Mouse (Mus musculus) MEL (cell line): ENCODE results near the gene Bfsp2. TPM values are rescaled to one million over a fixed set of nuclear protein-coding genes. Genes with fewer than 3 reads are reported as not detected.

Experiments
- DNase-seq: peaks from one replicate; pipeline ENCODE4 v3.0.0; 2011; ENCODE audit warnings: low read depth, low spot score
- H3K27ac ChIP-seq: 2 replicates; pipeline ENCODE4 v1.5.1; 2012; ENCODE audit warnings: low read depth, mild to moderate bottlenecking, control low read depth, low read length, moderate library complexity; ENCODE audit not compliant: control insufficient read depth
- H3K27me3 ChIP-seq, 2 experiments: fragments of 150-350 bp in 1 of 2; sonication (generic) in 1 of 2; 2 replicates each; pipeline ENCODE4 v1.6.1; 2012; ENCODE audit warnings: low read length in 2 of 2, mild to moderate bottlenecking in 2 of 2, improper control_type of control experiment in 1 of 2, moderate library complexity in 1 of 2; ENCODE audit not compliant: insufficient read depth in 2 of 2, control insufficient read depth in 1 of 2
- H3K36me3 ChIP-seq, 2 experiments: 2 replicates each; pipeline ENCODE4 v1.6.1; 2012 to 2014; ENCODE audit warnings: low read length in 2 of 2, improper control_type of control experiment in 1 of 2, inconsistent platforms in 1 of 2, mild to moderate bottlenecking in 1 of 2; ENCODE audit not compliant: insufficient read depth in 2 of 2, control insufficient read depth in 1 of 2
- H3K4me1 ChIP-seq, 2 experiments: fragments of 150-350 bp in 1 of 2; sonication (generic) in 1 of 2; 2 replicates each; pipeline ENCODE4 v1.6.1; 2012; ENCODE audit warnings: low read length in 2 of 2, improper control_type of control experiment in 1 of 2, mild to moderate bottlenecking in 1 of 2; ENCODE audit not compliant: insufficient read depth in 2 of 2, control insufficient read depth in 1 of 2
- H3K4me3 ChIP-seq, 2 experiments: fragments of 150-350 bp in 1 of 2; sonication (generic) in 1 of 2; 2 replicates each; pipeline ENCODE4 v1.5.1; 2012; ENCODE audit warnings: low read depth in 2 of 2, low read length in 2 of 2, mild to moderate bottlenecking in 2 of 2, moderate library complexity in 2 of 2, control low read depth in 1 of 2, improper control_type of control experiment in 1 of 2; ENCODE audit not compliant: control insufficient read depth in 1 of 2, insufficient read depth in 1 of 2
- H3K79me2 ChIP-seq: 2 replicates; pipeline ENCODE4 v1.6.1; 2012; ENCODE audit warnings: mild to moderate bottlenecking, low read length, moderate library complexity; ENCODE audit not compliant: control insufficient read depth, poor library complexity, insufficient read depth
- H3K9ac ChIP-seq: 2 replicates; pipeline ENCODE4 v1.6.1; 2012; ENCODE audit warnings: low read depth, mild to moderate bottlenecking, control low read depth, low read length, moderate library complexity; ENCODE audit not compliant: control insufficient read depth, poor library complexity, severe bottlenecking
- H3K9me3 ChIP-seq: fragments of 150-350 bp; sonication (generic); replicated peaks from 2 replicates; pipeline ENCODE4 v1.6.1; 2012; ENCODE audit warnings: mild to moderate bottlenecking, low read length, improper control_type of control experiment, moderate library complexity; ENCODE audit not compliant: insufficient read depth
- CHD1 ChIP-seq: IDR thresholded peaks from 2 replicates; pipeline ENCODE4 v1.6.1; 2012; ENCODE audit warnings: low read depth, mild to moderate bottlenecking, inconsistent platforms, low read length, improper control_type of control experiment
- E2F4 ChIP-seq: IDR thresholded peaks from 2 replicates; pipeline ENCODE4 v1.6.1; 2011; ENCODE audit warnings: low read depth, low read length, improper control_type of control experiment, borderline replicate concordance
- ELF1 ChIP-seq: IDR thresholded peaks from 2 replicates; pipeline ENCODE4 v1.6.1; 2014; ENCODE audit warnings: low read depth, mild to moderate bottlenecking, inconsistent platforms, low read length, improper control_type of control experiment, moderate library complexity
- EP300 ChIP-seq, 2 experiments: IDR thresholded peaks; 2 replicates each; pipeline ENCODE4 v1.6.1; 2011; ENCODE audit warnings: improper control_type of control experiment in 2 of 2, low read length in 2 of 2, low read depth in 1 of 2, mild to moderate bottlenecking in 1 of 2
- ETS1 ChIP-seq: IDR thresholded peaks from 2 replicates; pipeline ENCODE4 v1.6.1; 2012; ENCODE audit warnings: low read depth, mild to moderate bottlenecking, inconsistent platforms, low read length, improper control_type of control experiment, moderate library complexity
- GABPA ChIP-seq: IDR thresholded peaks from 2 replicates; pipeline ENCODE4 v1.6.1; 2012; ENCODE audit warnings: low read depth, mild to moderate bottlenecking, inconsistent platforms, low read length, improper control_type of control experiment, moderate library complexity
- HCFC1 ChIP-seq: IDR thresholded peaks from 2 replicates; pipeline ENCODE4 v1.6.1; 2012; ENCODE audit warnings: low read depth, mild to moderate bottlenecking, inconsistent platforms, low read length, improper control_type of control experiment, moderate library complexity
- JUND ChIP-seq: IDR thresholded peaks from 2 replicates; pipeline ENCODE4 v1.6.1; 2011; ENCODE audit warnings: low read depth, mild to moderate bottlenecking, improper control_type of control experiment, low read length
- KAT2A ChIP-seq: conservative IDR thresholded peaks from 2 replicates; pipeline ENCODE4 v1.6.1; 2012; ENCODE audit warnings: low read depth, low read length, improper control_type of control experiment, inconsistent platforms
- MAFK ChIP-seq: IDR thresholded peaks from 2 replicates; pipeline ENCODE4 v1.6.1; 2011; ENCODE audit warnings: low read depth, mild to moderate bottlenecking, low read length, improper control_type of control experiment, borderline replicate concordance
- MAX ChIP-seq: IDR thresholded peaks from 2 replicates; pipeline ENCODE4 v1.6.1; 2011; ENCODE audit warnings: low read length, improper control_type of control experiment
- MAZ ChIP-seq: IDR thresholded peaks from 2 replicates; pipeline ENCODE4 v1.6.1; 2012; ENCODE audit warnings: low read depth, mild to moderate bottlenecking, inconsistent platforms, low read length, improper control_type of control experiment
- MEF2A ChIP-seq: IDR thresholded peaks from 2 replicates; pipeline ENCODE4 v1.6.1; 2014; ENCODE audit warnings: low read depth, mild to moderate bottlenecking, inconsistent platforms, low read length, improper control_type of control experiment; ENCODE audit not compliant: poor library complexity, insufficient replicate concordance, severe bottlenecking; ENCODE audit errors: extremely low read depth
- MXI1 ChIP-seq: IDR thresholded peaks from 2 replicates; pipeline ENCODE4 v1.6.1; 2011; ENCODE audit warnings: mild to moderate bottlenecking, low read depth, low read length, improper control_type of control experiment
- MYB ChIP-seq: IDR thresholded peaks from 2 replicates; pipeline ENCODE4 v1.6.1; 2011; ENCODE audit warnings: mild to moderate bottlenecking, low read depth, low read length, improper control_type of control experiment
- MYC ChIP-seq: IDR thresholded peaks from 2 replicates; pipeline ENCODE4 v1.6.1; 2011; ENCODE audit warnings: low read depth, mild to moderate bottlenecking, low read length, improper control_type of control experiment, moderate library complexity
- NELFE ChIP-seq: IDR thresholded peaks from 2 replicates; pipeline ENCODE4 v1.6.1; 2011; ENCODE audit warnings: low read depth, low read length, improper control_type of control experiment
- POLR2A ChIP-seq, 2 experiments: IDR thresholded peaks; 2 replicates each; pipeline ENCODE4 v1.6.1; 2011 to 2012; ENCODE audit warnings: low read length in 2 of 2, mild to moderate bottlenecking in 2 of 2, control low read depth in 1 of 2, improper control_type of control experiment in 1 of 2, low read depth in 1 of 2, moderate library complexity in 1 of 2; ENCODE audit not compliant: control insufficient read depth in 1 of 2, insufficient read depth in 1 of 2, poor library complexity in 1 of 2
- POLR2AphosphoS2 ChIP-seq: IDR thresholded peaks from 2 replicates; pipeline ENCODE4 v1.6.1; 2011; ENCODE audit warnings: low read length, improper control_type of control experiment
- RCOR1 ChIP-seq: IDR thresholded peaks from 2 replicates; pipeline ENCODE4 v1.6.1; 2012; ENCODE audit warnings: low read depth, mild to moderate bottlenecking, inconsistent platforms, low read length, improper control_type of control experiment
- TAL1 ChIP-seq: IDR thresholded peaks from 2 replicates; pipeline ENCODE4 v1.6.1; 2012; ENCODE audit warnings: mild to moderate bottlenecking, inconsistent platforms, low read length, moderate library complexity, mixed read lengths
- TBP ChIP-seq: IDR thresholded peaks from 2 replicates; pipeline ENCODE4 v1.8.0; 2011; ENCODE audit warnings: low read depth, low read length, improper control_type of control experiment
- UBTF ChIP-seq: IDR thresholded peaks from 2 replicates; pipeline ENCODE4 v1.6.1; 2012; ENCODE audit warnings: low read depth, mild to moderate bottlenecking, inconsistent platforms, low read length, improper control_type of control experiment, moderate library complexity, borderline replicate concordance; ENCODE audit not compliant: insufficient read depth
- USF1 ChIP-seq: IDR thresholded peaks from 2 replicates; pipeline ENCODE4 v1.6.1; 2014; ENCODE audit warnings: low read depth, mild to moderate bottlenecking, inconsistent platforms, low read length, improper control_type of control experiment, moderate library complexity
- ZMIZ1 ChIP-seq: IDR thresholded peaks from 2 replicates; pipeline ENCODE4 v1.6.1; 2012; ENCODE audit warnings: low read depth, mild to moderate bottlenecking, inconsistent platforms, low read length, improper control_type of control experiment, moderate library complexity
- ZNF384 ChIP-seq: IDR thresholded peaks from 2 replicates; pipeline ENCODE4 v1.6.1; 2012; ENCODE audit warnings: low read depth, mild to moderate bottlenecking, inconsistent platforms, low read length, improper control_type of control experiment
- polyA plus RNA-seq, 2 experiments: library from polyadenylated mRNA; stranded (reverse) in 1 of 2; unstranded in 1 of 2; fragments of >175 nt in 1 of 2; fragments of >200 nt in 1 of 2; gene quantifications; 2 replicates each; pipeline versions ENCODE4 v1.2.1 to v1.2.4; 2012; ENCODE audit warnings: low replicate concordance in 2 of 2, low read depth in 1 of 2; ENCODE audit not compliant: insufficient read length in 2 of 2, insufficient read depth in 1 of 2, missing spikeins in 1 of 2
- total RNA-seq: library from RNA; depleted of rRNA; stranded (reverse); fragments of 300-350 nt; gene quantifications from 2 replicates; pipeline ENCODE4 v1.2.3, GENCODE M21; 2012

Bfsp2 gene
- total and polyA plus RNA-seq, 3 experiments = 0.27 to 2.4 TPM; not detected in 1

DNA sequence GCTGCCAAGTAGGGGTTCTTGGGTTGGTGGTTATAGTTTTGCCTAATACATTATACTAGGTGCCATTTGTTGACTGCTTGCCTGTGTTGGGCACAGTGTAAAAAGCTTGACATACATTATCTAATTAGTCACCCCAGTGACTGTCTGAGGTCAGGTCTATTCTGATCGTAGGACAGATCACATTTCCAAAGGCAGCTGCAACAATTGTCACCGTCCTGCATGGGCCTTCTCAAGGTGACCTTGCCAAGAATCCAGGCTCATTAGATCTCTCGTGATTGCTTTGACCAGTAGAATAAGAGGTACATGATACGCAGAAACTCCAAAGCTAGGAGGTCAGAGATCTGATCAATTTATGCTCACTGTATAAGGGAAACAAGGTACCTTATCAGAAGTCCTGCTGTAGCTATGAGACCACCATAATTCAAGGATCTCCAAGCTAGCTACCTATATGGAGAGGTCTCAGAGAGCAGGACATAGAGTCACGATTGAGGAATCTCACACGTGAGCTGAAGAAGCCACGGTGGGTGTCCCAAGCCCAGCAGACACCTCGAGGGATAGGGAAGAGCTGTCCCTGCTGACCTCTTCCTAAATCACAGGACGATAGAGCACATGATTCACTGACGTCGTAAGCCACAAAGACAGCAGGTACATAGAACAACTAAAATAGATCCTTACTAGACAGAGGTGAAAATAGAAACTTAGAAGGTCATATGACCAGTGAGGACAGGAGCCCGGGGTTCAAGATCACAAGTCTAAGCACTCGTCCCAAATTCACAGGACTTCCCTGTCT is 49.6 kb downstream of the Bfsp2 start:
- TF ChIP-seq MXI1 = no peak
- TF ChIP-seq GABPA = no peak
- no peak for TF ChIP-seq ZNF384
- TF ChIP-seq RCOR1 = no peak
- TF ChIP-seq MYB = no peak
- TF ChIP-seq MAX = no peak
- no peak for TF ChIP-seq ELF1
- TF ChIP-seq POLR2A (IDR thresholded peaks at IDR 0.05; ENCODE audit: control insufficient read depth in 1 of 2, insufficient read depth in 1 of 2, low read depth in 1 of 2, low read length in 2 of 2, poor library complexity in 1 of 2) = no peak
- TF ChIP-seq TBP = no peak
- no peak for TF ChIP-seq TAL1
- no peak for TF ChIP-seq NELFE
- TF ChIP-seq UBTF = no peak
- no peak for TF ChIP-seq MAFK
- TF ChIP-seq POLR2AphosphoS2 = no peak
- TF ChIP-seq E2F4 = no peak
- no peak for TF ChIP-seq MYC
- no peak for TF ChIP-seq MEF2A
- no peak for TF ChIP-seq MAZ
- TF ChIP-seq ETS1 = no peak
- Histone ChIP-seq H3K27me3 (no peaks in the 10 kb centered on the region), H3K79me2 (no peaks in the 10 kb centered on the region), H3K9me3 (no peaks in the 10 kb centered on the region), H3K4me3 (no peak overlapping the region), H3K4me1 (peaks cover 3% of the 10 kb centered on the region in 2 experiments; a peak in 2 of 4 replicates), H3K36me3 (peaks cover 0 to under 1% of the 10 kb centered on the region in 2 experiments; a peak in 1 of 4 replicates), H3K9ac (no peak overlapping the region), H3K27ac (no peak overlapping the region)
- DNase-seq = no peak

GRCm38 (mm10) chr9:103426425-103426824 is 53.8 kb downstream of the Bfsp2 start:
- Histone ChIP-seq H3K27ac (no peak overlapping the region), H3K36me3 (peaks cover 0 to 7% of the 10 kb centered on the region in 2 experiments; a peak in 2 of 4 replicates), H3K9me3 (no peaks in the 10 kb centered on the region), H3K27me3 (no peaks in the 10 kb centered on the region), H3K4me1 (peaks cover 3 to 9% of the 10 kb centered on the region in 2 experiments; a peak in 2 of 4 replicates), H3K9ac (no peak overlapping the region), H3K79me2 (no peaks in the 10 kb centered on the region), H3K4me3 (no peak overlapping the region)
- TF ChIP-seq EP300 (IDR thresholded peaks at IDR 0.05; ENCODE audit: low read depth in 1 of 2, low read length in 2 of 2) (no peak), CHD1 (no peak), HCFC1 (no peak), KAT2A (no peak), JUND (no peak), USF1 (peak; percentile 55), ETS1 (no peak), ZMIZ1 (no peak)
- DNase-seq = peak; percentile 9
